Mouse (Mus musculus): ENCODE results near the gene Cc2d1a. TPM values are rescaled to one million over a fixed set of nuclear protein-coding genes. Genes with fewer than 3 reads are reported as not detected.

Gene Cc2d1a
- polyA plus RNA-seq, 1 experiment from 2014 or later: 5.5 TPM

DNA sequence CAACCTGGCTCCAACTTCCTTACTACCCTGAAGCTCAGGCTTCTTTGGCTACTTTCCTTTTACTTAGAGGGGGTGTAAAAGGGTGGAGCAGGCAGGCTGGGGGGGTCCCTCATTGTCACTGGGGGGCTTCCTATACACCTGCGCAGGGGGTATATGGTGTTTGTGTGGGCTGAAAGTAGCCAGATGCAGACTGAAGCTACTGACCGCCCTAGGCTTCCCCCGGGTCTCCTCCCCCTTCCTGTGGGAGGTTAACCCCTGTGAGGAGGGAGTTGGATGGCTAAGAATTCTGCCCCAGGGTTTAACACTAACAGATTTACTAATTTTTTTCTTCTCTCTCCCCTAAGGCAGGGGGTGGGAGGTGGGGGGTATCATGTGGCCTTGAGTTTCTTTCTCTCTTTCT lies 28.8 kb upstream of the Cc2d1a start:
- Histone ChIP-seq H3K4me1 (replicated peaks) (peaks cover 15% of the 10 kb centered on the region), H3K4me2 (no peak overlapping the region), H3K9ac (no peak overlapping the region), H3K36me3 (replicated peaks) (no peaks in the 10 kb centered on the region), H3K27me3 (0 out of 2 replicates have a peak, but pooled peaks cover under 1% of the 10 kb centered on the region), H3K27ac (replicated peaks) (no peak overlapping the region), H3K9me3 (replicated peaks) (no peaks in the 10 kb centered on the region), H3K4me3 (replicated peaks) (no peak overlapping the region)
- WGBS (ENCODE audit: insufficient replicate concordance): 11% methylated on average over 3 of the region's 3 CpGs
- no peak for ATAC-seq (ENCODE audit: insufficient read depth)

- 63% methylated on average over 6 of the region's 6 CpGs for WGBS (ENCODE audit: insufficient replicate concordance)
- H3K27me3 ChIP-seq: no peaks in the 10 kb centered on the region
- H3K4me1 ChIP-seq (replicated peaks): no peaks in the 10 kb centered on the region
- no peak overlapping the region for H3K9ac ChIP-seq
- ATAC-seq (ENCODE audit: insufficient read depth): no peak
- H3K27ac ChIP-seq (replicated peaks): no peak overlapping the region
- H3K4me3 ChIP-seq (replicated peaks): no peak overlapping the region
- H3K9me3 ChIP-seq (replicated peaks): no peaks in the 10 kb centered on the region
- H3K4me2 ChIP-seq: no peak overlapping the region
- H3K36me3 ChIP-seq (replicated peaks): no peaks in the 10 kb centered on the region
Observed at GRCm38 (mm10) chr8:84173861-84174260, 26.1 kb upstream of the Cc2d1a start.

DNA sequence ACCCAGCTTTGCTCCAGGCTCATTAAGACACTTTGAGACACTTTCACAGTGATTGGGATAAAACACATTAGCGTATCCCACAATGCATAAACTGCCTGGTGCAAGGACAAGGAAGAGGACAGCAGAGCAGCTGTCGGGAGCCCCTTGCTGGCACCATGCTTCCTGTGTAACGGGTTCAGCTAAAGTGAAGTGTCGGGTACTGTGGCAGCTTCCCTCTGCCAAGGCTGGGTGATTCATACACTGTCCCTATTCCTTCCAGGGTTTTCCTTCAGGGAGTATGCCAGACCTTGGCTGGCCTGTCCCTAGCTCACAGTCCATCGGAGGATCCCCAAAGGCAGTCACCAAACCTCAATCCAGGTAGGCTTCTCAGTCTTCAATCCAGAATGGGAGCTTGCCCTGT lies 22.4 kb upstream of the Cc2d1a start:
- Histone ChIP-seq H3K27ac (replicated peaks) (no peak overlapping the region), H3K4me1 (replicated peaks) (no peaks in the 10 kb centered on the region), H3K27me3 (no peaks in the 10 kb centered on the region), H3K9ac (no peak overlapping the region), H3K36me3 (replicated peaks) (no peaks in the 10 kb centered on the region), H3K4me3 (replicated peaks) (no peak overlapping the region), H3K4me2 (no peak overlapping the region), H3K9me3 (replicated peaks) (no peaks in the 10 kb centered on the region)
- 67% methylated on average over 5 of the region's 5 CpGs for WGBS (ENCODE audit: insufficient replicate concordance)
- no peak for ATAC-seq (ENCODE audit: insufficient read depth)

- no peaks in the 10 kb centered on the region for H3K27me3 ChIP-seq
- 55% methylated on average over 2 of the region's 2 CpGs for WGBS (ENCODE audit: insufficient replicate concordance)
- no peak overlapping the region for H3K4me3 ChIP-seq (replicated peaks)
- ATAC-seq (ENCODE audit: insufficient read depth): no peak
- H3K9me3 ChIP-seq (replicated peaks): no peaks in the 10 kb centered on the region
- H3K4me2 ChIP-seq: no peak overlapping the region
- H3K9ac ChIP-seq: no peak overlapping the region
- no peaks in the 10 kb centered on the region for H3K4me1 ChIP-seq (replicated peaks)
- no peaks in the 10 kb centered on the region for H3K36me3 ChIP-seq (replicated peaks)
- no peak overlapping the region for H3K27ac ChIP-seq (replicated peaks)
Observed at GRCm38 (mm10) chr8:84167696-84168095, 20.0 kb upstream of the Cc2d1a start.

DNA sequence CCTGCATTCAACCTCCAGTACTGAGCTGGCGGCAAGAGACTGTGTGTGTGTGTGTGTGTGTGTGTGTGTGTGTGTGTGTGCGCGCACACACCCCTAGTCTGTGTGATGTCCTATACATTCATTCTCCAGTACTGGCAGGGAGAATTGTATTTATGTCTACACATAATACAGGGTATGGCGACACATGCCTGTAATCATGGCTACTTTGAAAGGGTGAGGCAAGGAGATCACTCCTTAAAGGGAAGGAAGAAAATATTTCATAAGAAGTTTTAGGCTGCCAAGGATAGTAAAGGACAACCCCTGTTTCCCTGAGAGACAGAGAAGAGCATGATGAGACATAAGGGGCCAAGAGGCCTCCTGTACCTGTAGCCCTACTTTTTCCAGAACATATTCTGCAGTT lies 9.9 kb upstream of the Cc2d1a start:
- H3K9ac ChIP-seq: no peak overlapping the region
- H3K27ac ChIP-seq (replicated peaks): no peak overlapping the region
- H3K36me3 ChIP-seq (replicated peaks): no peaks in the 10 kb centered on the region
- H3K4me2 ChIP-seq: no peak overlapping the region
- no peaks in the 10 kb centered on the region for H3K9me3 ChIP-seq (replicated peaks)
- H3K4me1 ChIP-seq (replicated peaks): no peaks in the 10 kb centered on the region
- 63% methylated on average over 4 of the region's 4 CpGs for WGBS (ENCODE audit: insufficient replicate concordance)
- no peaks in the 10 kb centered on the region for H3K27me3 ChIP-seq
- ATAC-seq (ENCODE audit: insufficient read depth): no peak
- no peak overlapping the region for H3K4me3 ChIP-seq (replicated peaks)

GRCm38 (mm10) chr8:84149181-84149580 lies 1.4 kb upstream of the Cc2d1a start:
- Histone ChIP-seq H3K4me1 (replicated peaks) (peaks cover 33% of the 10 kb centered on the region), H3K27ac (replicated peaks) (no peak overlapping the region), H3K4me3 (replicated peaks) (no peak overlapping the region), H3K36me3 (replicated peaks) (0 out of 2 replicates have a peak, but pooled peaks cover under 1% of the 10 kb centered on the region), H3K27me3 (no peaks in the 10 kb centered on the region), H3K4me2 (no peak overlapping the region), H3K9ac (no peak overlapping the region), H3K9me3 (replicated peaks) (no peaks in the 10 kb centered on the region)
- 55% methylated on average over 3 of the region's 3 CpGs for WGBS (ENCODE audit: insufficient replicate concordance)
- ATAC-seq (ENCODE audit: insufficient read depth): no peak

DNA sequence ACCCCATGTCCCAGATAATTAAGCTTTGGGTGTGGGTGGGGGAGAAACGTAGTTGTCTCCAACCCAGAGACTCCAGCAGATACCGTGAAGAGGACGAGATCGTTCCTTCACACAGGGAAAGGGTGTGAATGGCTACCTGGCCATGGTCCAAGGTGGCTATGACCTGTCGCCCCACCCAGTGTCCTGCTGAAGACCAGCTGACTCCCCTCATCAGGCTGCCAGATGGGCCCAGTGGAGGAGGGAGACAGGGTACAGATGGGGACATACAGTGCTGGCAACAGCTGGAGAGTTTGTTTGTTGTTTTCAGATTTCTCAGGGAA lies 755 bp upstream of the Cc2d1a start:
- peak overlapping the region; percentile 93 for H3K4me2 ChIP-seq

GRCm38 (mm10) chr8:84147324-84147766 lies 391 bp downstream of the Cc2d1a start:
- H3K36me3 ChIP-seq (replicated peaks): peaks cover 19% of the 10 kb centered on the region
- H3K27me3 ChIP-seq: no peaks in the 10 kb centered on the region
- peaks cover 33% of the 10 kb centered on the region for H3K4me1 ChIP-seq (replicated peaks)
- H3K4me3 ChIP-seq (replicated peaks): peak overlapping the region; percentile 70
- 7% methylated on average over 14 of the region's 14 CpGs for WGBS (ENCODE audit: insufficient replicate concordance)
- peak overlapping the region; percentile 93 for H3K4me2 ChIP-seq
- no peak overlapping the region for H3K27ac ChIP-seq (replicated peaks)
- peak overlapping the region; percentile 75 for H3K9ac ChIP-seq
- no peaks in the 10 kb centered on the region for H3K9me3 ChIP-seq (replicated peaks)
- ATAC-seq (ENCODE audit: insufficient read depth): peak; percentile 45

More for the DNA sequence above, 755 bp upstream of the Cc2d1a start:
- peaks cover 7% of the 10 kb centered on the region; the same call in 1 of the 2 replicates for H3K36me3 ChIP-seq (replicated peaks)
- H3K27ac ChIP-seq (replicated peaks): no peak overlapping the region
- no peaks in the 10 kb centered on the region for H3K9me3 ChIP-seq (replicated peaks)
- 71% methylated on average over 5 of the region's 5 CpGs for WGBS (ENCODE audit: insufficient replicate concordance)
- no peak for ATAC-seq (ENCODE audit: insufficient read depth)
- no peak overlapping the region for H3K9ac ChIP-seq
- peak overlapping the region; percentile 70 for H3K4me3 ChIP-seq (replicated peaks)
- peaks cover 33% of the 10 kb centered on the region for H3K4me1 ChIP-seq (replicated peaks)
- no peaks in the 10 kb centered on the region for H3K27me3 ChIP-seq

DNA sequence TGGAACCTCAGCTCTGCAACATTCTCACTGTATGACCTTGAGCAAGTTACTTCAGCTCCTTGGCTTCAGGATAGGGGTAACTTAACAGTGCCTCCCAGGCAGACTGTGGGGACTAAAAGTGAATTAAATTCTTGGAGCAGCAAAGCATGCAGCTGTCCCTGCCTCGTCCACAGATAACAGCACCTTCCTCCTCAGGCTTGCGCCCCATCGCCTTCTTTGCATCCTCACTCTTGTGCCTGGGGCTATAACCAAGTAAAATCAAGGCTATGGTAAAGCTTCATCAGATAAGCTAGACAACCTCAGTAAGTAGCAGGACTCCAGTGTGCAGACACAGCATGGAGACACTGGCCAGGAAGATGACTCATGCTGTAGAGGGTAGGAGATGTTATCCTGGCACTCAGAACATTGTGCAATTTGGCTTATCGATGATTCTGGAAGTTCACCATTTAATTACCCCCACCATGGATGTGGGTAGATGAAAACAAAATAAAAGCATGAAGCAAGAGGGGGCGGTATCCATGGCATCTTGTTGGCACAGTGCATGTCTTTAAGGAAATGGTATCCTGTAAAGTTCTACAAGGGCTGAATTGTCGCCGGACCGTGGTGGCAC lies 3.0 kb downstream of the Cc2d1a start:
- H3K36me3 ChIP-seq (replicated peaks): peaks cover 40% of the 10 kb centered on the region
- H3K27me3 ChIP-seq: no peaks in the 10 kb centered on the region
- 71% methylated on average over 8 of the region's 8 CpGs for WGBS (ENCODE audit: insufficient replicate concordance)
- H3K4me2 ChIP-seq: no peak overlapping the region
- no peak overlapping the region for H3K9ac ChIP-seq
- H3K9me3 ChIP-seq (replicated peaks): no peaks in the 10 kb centered on the region
- H3K4me3 ChIP-seq (replicated peaks): no peak overlapping the region
- ATAC-seq (ENCODE audit: insufficient read depth): no peak
- H3K27ac ChIP-seq (replicated peaks): no peak overlapping the region
- peaks cover 31% of the 10 kb centered on the region for H3K4me1 ChIP-seq (replicated peaks)

- H3K4me3 ChIP-seq (replicated peaks): no peak overlapping the region
- no peak for ATAC-seq (ENCODE audit: insufficient read depth)
- no peaks in the 10 kb centered on the region for H3K9me3 ChIP-seq (replicated peaks)
- H3K27me3 ChIP-seq: no peaks in the 10 kb centered on the region
- no peak overlapping the region for H3K9ac ChIP-seq
- WGBS (ENCODE audit: insufficient replicate concordance): 60% methylated on average over 4 of the region's 4 CpGs
- peaks cover 74% of the 10 kb centered on the region for H3K36me3 ChIP-seq (replicated peaks)
- H3K27ac ChIP-seq (replicated peaks): no peak overlapping the region
- H3K4me2 ChIP-seq: no peak overlapping the region
- no peaks in the 10 kb centered on the region for H3K4me1 ChIP-seq (replicated peaks)
Observed at GRCm38 (mm10) chr8:84140838-84141237, 6.9 kb downstream of the Cc2d1a start.

- Histone ChIP-seq H3K4me2 (no peak overlapping the region), H3K4me3 (replicated peaks) (no peak overlapping the region), H3K27me3 (no peaks in the 10 kb centered on the region), H3K27ac (replicated peaks) (no peak overlapping the region), H3K4me1 (replicated peaks) (no peaks in the 10 kb centered on the region), H3K9ac (no peak overlapping the region), H3K36me3 (replicated peaks) (peaks cover 69% of the 10 kb centered on the region), H3K9me3 (replicated peaks) (no peaks in the 10 kb centered on the region)
- WGBS (ENCODE audit: insufficient replicate concordance): 73% methylated on average over 3 of the region's 3 CpGs
- ATAC-seq (ENCODE audit: insufficient read depth): no peak
Observed at GRCm38 (mm10) chr8:84137848-84138247, 9.9 kb downstream of the Cc2d1a start.

DNA sequence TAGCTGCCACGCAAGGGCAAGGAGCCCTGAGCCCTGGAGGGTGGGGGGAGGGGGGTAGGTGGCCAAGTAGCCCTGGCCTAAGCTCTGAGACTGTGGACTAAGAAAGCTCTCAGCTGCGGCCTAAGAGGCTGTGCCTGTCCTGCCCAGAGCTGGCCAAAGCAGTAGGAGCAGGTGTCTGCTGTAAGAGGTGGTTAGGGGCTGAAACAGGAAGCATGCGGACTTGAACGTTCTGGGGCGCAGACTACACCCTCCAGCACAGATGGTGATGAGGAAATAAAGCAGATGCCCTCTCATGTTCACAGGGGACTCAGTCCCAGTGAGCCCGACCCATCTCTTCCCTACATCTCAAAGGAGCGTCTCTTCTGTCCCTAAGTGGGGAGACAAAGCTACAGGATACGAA lies 15.5 kb downstream of the Cc2d1a start:
- no peak overlapping the region for H3K4me2 ChIP-seq
- no peaks in the 10 kb centered on the region for H3K4me1 ChIP-seq (replicated peaks)
- peaks cover 21% of the 10 kb centered on the region; the same call in 1 of the 2 replicates for H3K36me3 ChIP-seq (replicated peaks)
- WGBS (ENCODE audit: insufficient replicate concordance): 70% methylated on average over 8 of the region's 8 CpGs
- H3K9me3 ChIP-seq (replicated peaks): no peaks in the 10 kb centered on the region
- no peak overlapping the region for H3K4me3 ChIP-seq (replicated peaks)
- H3K9ac ChIP-seq: no peak overlapping the region
- ATAC-seq (ENCODE audit: insufficient read depth): no peak
- H3K27me3 ChIP-seq: 0 out of 2 replicates have a peak, but pooled peaks cover 3% of the 10 kb centered on the region
- no peak overlapping the region for H3K27ac ChIP-seq (replicated peaks)

Data from liver, embryonic 15.5 days (tissue).